Mouse (Mus musculus) lung, embryonic 16.5 days (tissue): ENCODE data around the gene Hamp. TPM values are rescaled to one million over a fixed set of nuclear protein-coding genes. Genes with fewer than 3 reads are reported as not detected.

Experiments used
- ATAC-seq: fragments of 200-750 bp; cut with Nextera tagmentation; 2 replicates; pipeline ENCODE4 v1.8.0; 2017; ENCODE audit warnings: low read depth, mild to moderate bottlenecking, moderate library complexity
- H3K27ac ChIP-seq: fragments of 300-500 bp; sonication (generic); 2 replicates; pipeline ENCODE4 v1.5.1; 2014; ENCODE audit warnings: mild to moderate bottlenecking, control low read depth, low read length
- H3K27me3 ChIP-seq: fragments of 300-500 bp; sonication (generic); 2 replicates; pipeline ENCODE4 v1.6.1; 2014; ENCODE audit warnings: low read depth, low read length, mixed read lengths; ENCODE audit not compliant: control insufficient read depth, insufficient read depth
- H3K36me3 ChIP-seq: fragments of 300-500 bp; sonication (generic); 2 replicates; pipeline ENCODE4 v1.6.1; 2014; ENCODE audit warnings: low read length; ENCODE audit not compliant: control insufficient read depth, insufficient read depth
- H3K4me1 ChIP-seq: fragments of 300-500 bp; sonication (generic); replicated peaks from 2 replicates; pipeline ENCODE4 v1.6.1; 2014; ENCODE audit warnings: low read length, mixed read lengths; ENCODE audit not compliant: control insufficient read depth, insufficient read depth
- H3K4me2 ChIP-seq: fragments of 300-500 bp; sonication (generic); 2 replicates; pipeline ENCODE4 v1.6.1; 2014; ENCODE audit warnings: low read depth, low read length, control low read depth
- H3K4me3 ChIP-seq: fragments of 300-500 bp; sonication (generic); 2 replicates; pipeline ENCODE4 v1.5.1; 2014; ENCODE audit warnings: mild to moderate bottlenecking, low read length, control low read depth
- H3K9ac ChIP-seq: fragments of 300-500 bp; sonication (generic); 2 replicates; pipeline ENCODE4 v1.6.1; 2014; ENCODE audit warnings: low read length, control low read depth
- H3K9me3 ChIP-seq: fragments of 300-500 bp; sonication (generic); 2 replicates; pipeline ENCODE4 v1.6.1; 2016; ENCODE audit warnings: low read length; ENCODE audit not compliant: control insufficient read depth
- WGBS: fragments of 180-500 bp; shearing (Covaris S2); extraction: QIAGEN DNeasy Blood & Tissue Kit; methylation state at CpG from one replicate; pipeline ENCODE4 v1.1.7; 2014; 5-methylcytosine and 5-hydroxymethylcytosine counted together
- polyA plus RNA-seq: library from polyadenylated mRNA; unstranded; fragments of >200 nt; fragmentation: Nextera tagmentation; extraction: Ambion mirVana; gene quantifications from 2 replicates; pipeline ENCODE4 v1.2.1, GENCODE M21; 2015

The Hamp gene
- polyA plus RNA-seq = not detected in 2 replicates

DNA sequence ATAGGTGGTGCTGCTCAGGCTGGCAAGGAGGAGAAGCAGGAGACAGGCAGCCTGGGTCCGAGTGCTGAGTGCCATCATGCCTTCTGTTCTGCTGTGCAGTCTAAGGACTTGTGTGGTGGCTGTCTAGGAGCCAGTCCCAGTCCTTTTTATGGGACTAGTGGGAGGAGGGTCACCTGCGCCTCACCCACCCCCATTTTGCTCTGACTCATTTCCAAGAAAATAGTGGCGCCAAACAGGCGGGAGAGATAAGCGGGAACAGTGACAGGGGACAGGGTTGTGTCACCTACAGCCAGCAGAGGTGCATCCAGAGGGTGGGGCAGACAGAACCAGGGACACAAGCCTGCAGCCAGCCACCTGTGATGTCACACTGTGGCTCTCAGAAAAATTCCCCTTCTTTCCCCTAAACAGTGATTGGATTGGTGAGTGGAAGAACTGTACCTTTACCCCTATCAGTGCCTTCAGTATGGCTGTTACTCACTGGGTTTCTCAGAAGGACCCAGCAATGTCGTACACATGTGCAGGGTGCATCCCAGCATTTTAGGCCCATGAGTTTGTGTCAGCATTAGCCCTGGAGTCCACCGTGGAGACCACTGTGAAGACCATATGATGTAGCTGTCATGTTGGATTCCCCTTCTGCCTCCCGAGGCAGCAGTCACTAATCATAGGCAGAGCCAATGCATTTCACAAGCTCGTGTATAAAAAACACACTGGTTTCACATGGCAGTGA is at the start of gene Hamp:
Hamp (minus strand) TSS at position 124 of the 727 bp plus-strand sequence.
- ATAC-seq = no peak
- no peaks in the 10 kb centered on the region for H3K27me3 ChIP-seq
- no peak within 1 kb of the TSS for H3K27ac ChIP-seq
- H3K4me2 ChIP-seq = no peak within 1 kb of the TSS
- H3K4me3 ChIP-seq = no peak within 1 kb of the TSS
- H3K36me3 ChIP-seq = peaks cover under 1% of the 10 kb centered on the region; the same call in 1 of the 2 replicates
- H3K4me1 ChIP-seq = no peaks in the 10 kb centered on the region
- WGBS = 53% methylated on average over 9 of the region's 9 CpGs
- no peaks in the 10 kb centered on the region for H3K9me3 ChIP-seq
- H3K9ac ChIP-seq = no peak within 1 kb of the TSS

- Histone ChIP-seq H3K27ac (no peak overlapping the region), H3K27me3 (no peaks in the 10 kb centered on the region), H3K4me2 (no peak overlapping the region), H3K9me3 (peaks cover 5% of the 10 kb centered on the region; the same call in 1 of the 2 replicates), H3K4me3 (no peak overlapping the region), H3K36me3 (no peaks in the 10 kb centered on the region), H3K4me1 (no peaks in the 10 kb centered on the region), H3K9ac (no peak overlapping the region)
- 55% methylated on average over 5 of the region's 5 CpGs for WGBS
- ATAC-seq = no peak
Observed at GRCm38 (mm10) chr7:30992148-30992547, 48.3 kb upstream of the Hamp start.

- Histone ChIP-seq H3K36me3 (no peaks in the 10 kb centered on the region), H3K4me2 (no peak overlapping the region), H3K27ac (no peak overlapping the region), H3K4me3 (no peak overlapping the region), H3K9me3 (no peaks in the 10 kb centered on the region), H3K9ac (no peak overlapping the region), H3K27me3 (no peaks in the 10 kb centered on the region), H3K4me1 (no peaks in the 10 kb centered on the region)
- 87% methylated on average over 4 of the region's 4 CpGs for WGBS
- no peak for ATAC-seq
Observed at GRCm38 (mm10) chr7:30988519-30989162, 44.8 kb upstream of the Hamp start.

DNA sequence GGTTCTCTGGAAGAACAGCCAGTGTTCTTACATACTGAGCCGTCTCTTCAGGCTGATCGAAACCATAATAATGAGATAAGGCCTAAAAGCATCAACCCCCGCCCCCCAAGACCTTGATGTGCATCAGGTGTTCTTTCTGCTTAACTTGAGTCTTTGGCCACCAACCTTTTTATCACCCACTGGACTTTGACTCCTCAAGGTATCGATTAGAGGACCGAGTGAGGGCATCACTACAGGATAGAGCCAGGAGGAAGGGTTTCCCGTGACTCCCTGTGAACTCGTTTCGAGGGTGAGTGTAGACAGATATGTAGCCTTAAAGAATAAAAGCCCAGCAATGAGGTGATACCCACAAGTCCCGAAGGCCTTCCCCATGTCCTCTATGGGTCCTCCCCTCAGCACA is 41.5 kb upstream of the Hamp start:
- H3K27ac ChIP-seq = no peak overlapping the region
- no peaks in the 10 kb centered on the region for H3K36me3 ChIP-seq
- no peak overlapping the region for H3K4me3 ChIP-seq
- no peak for ATAC-seq
- no peak overlapping the region for H3K4me2 ChIP-seq
- WGBS = 81% methylated on average over 9 of the region's 9 CpGs
- H3K9me3 ChIP-seq = no peaks in the 10 kb centered on the region
- no peaks in the 10 kb centered on the region for H3K27me3 ChIP-seq
- no peak overlapping the region for H3K9ac ChIP-seq
- H3K4me1 ChIP-seq = no peaks in the 10 kb centered on the region

DNA sequence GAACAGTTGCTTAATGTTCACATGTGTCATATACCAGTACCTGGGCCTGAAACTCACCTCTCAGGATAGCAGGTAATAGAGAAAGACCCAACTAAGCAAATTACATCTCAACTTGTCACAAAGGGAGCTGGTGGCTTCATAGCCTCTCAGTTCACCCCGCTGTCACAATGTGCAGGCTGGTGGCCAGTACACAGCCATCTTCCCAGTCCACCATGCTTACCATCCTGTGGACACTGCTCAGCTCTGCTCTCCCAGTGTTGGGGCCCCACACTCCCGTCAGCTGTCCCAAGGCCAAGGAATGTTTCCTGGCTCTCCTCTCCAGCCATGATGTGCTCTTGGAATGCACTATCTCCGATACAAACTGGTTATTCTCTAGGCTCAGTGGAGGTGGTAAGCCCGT is 37.9 kb upstream of the Hamp start:
- Histone ChIP-seq H3K4me2 (no peak overlapping the region), H3K9me3 (no peaks in the 10 kb centered on the region), H3K4me1 (no peaks in the 10 kb centered on the region), H3K9ac (no peak overlapping the region), H3K36me3 (no peaks in the 10 kb centered on the region), H3K4me3 (no peak overlapping the region), H3K27me3 (no peaks in the 10 kb centered on the region), H3K27ac (no peak overlapping the region)
- no peak for ATAC-seq
- WGBS = 85% methylated on average over 4 of the region's 4 CpGs

- Histone ChIP-seq H3K4me2 (peak within 1 kb of the TSS; percentile 65), H3K27me3 (peaks cover 15% of the 10 kb centered on the region), H3K36me3 (0 out of 2 replicates have a peak, but pooled peaks cover 3% of the 10 kb centered on the region), H3K9ac (peak within 1 kb of the TSS; percentile 74), H3K9me3 (no peaks in the 10 kb centered on the region), H3K27ac (peak within 1 kb of the TSS; percentile 96), H3K4me3 (peak within 1 kb of the TSS; percentile 62), H3K4me1 (peaks cover 6% of the 10 kb centered on the region)
- under 1% methylated on average over 37 of the region's 37 CpGs for WGBS
- ATAC-seq = peak; percentile 93
Observed at GRCm38 (mm10) chr7:30973501-30974289, 29.9 kb upstream of the Hamp start, which contains the start of gene Fam187b. Gene Fam187b (plus strand): TSS chr7:30973790.

GRCm38 (mm10) chr7:30973251-30973500 is 29.3 kb upstream of the Hamp start, which contains the start of gene Lsr:
Gene Lsr (minus strand): TSS chr7:30973464.
- Histone ChIP-seq H3K4me2 (peak within 1 kb of the TSS; percentile 65), H3K4me3 (peak within 1 kb of the TSS; percentile 62), H3K27me3 (peaks cover 15% of the 10 kb centered on the region), H3K27ac (peak within 1 kb of the TSS; percentile 96), H3K9ac (peak within 1 kb of the TSS; percentile 74), H3K9me3 (no peaks in the 10 kb centered on the region), H3K4me1 (peaks cover 6% of the 10 kb centered on the region), H3K36me3 (0 out of 2 replicates have a peak, but pooled peaks cover 3% of the 10 kb centered on the region)
- ATAC-seq = peak; percentile 92
- under 1% methylated on average over 19 of the region's 19 CpGs for WGBS

- peak; percentile 57 for ATAC-seq
- peak overlapping the region; percentile 62 for H3K4me3 ChIP-seq
- H3K27ac ChIP-seq = peak overlapping the region; percentile 96
- H3K9me3 ChIP-seq = no peaks in the 10 kb centered on the region
- peak overlapping the region; percentile 65 for H3K4me2 ChIP-seq
- peak overlapping the region; percentile 74 for H3K9ac ChIP-seq
- WGBS = 4% methylated on average over 41 of the region's 41 CpGs
- 0 out of 2 replicates have a peak, but pooled peaks cover 3% of the 10 kb centered on the region for H3K36me3 ChIP-seq
- peaks cover 15% of the 10 kb centered on the region for H3K27me3 ChIP-seq
- peaks cover 6% of the 10 kb centered on the region for H3K4me1 ChIP-seq
Observed at GRCm38 (mm10) chr7:30972426-30973250, 28.8 kb upstream of the Hamp start.
